Mouse (Mus musculus): ENCODE results near the gene Gtf3c5. TPM values are rescaled to one million over a fixed set of nuclear protein-coding genes. Genes with fewer than 3 reads are reported as not detected.

The Gtf3c5 gene
- polyA plus RNA-seq, 1 experiment = 10.3 TPM

DNA sequence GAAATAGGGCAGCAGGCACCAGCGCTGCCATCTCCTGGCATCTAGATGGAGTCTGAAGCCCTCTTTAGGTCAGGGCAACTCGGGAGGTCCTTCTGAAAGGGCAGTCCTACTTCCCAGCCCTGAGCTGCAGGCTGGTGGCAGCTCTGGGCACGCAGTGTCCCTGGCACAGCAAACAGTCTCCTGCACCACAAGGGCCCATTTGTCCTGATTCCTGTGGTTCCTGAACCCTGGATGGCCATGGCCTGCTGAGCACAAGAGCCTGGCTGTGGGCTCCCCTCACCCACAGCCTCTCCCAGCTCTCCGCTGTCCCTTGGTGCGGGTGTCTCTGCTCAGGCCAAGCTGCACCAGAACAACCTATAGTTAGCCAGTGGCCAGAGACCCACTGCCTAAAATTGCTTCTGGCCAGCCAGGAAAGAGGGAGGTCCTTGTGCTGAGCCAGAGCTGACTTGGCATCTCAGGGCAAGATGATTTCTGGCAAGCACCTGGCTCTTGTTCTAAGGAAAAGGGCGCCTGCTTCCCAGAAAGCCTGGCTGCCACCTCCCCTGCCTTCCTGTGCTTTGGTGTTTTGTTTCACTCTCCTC is 61.9 kb downstream of the Gtf3c5 start:
- TF ChIP-seq GATA1 (IDR thresholded peaks at IDR 0.05; ENCODE audit: borderline replicate concordance, low read length) = no peak
- no peak for TF ChIP-seq FLI1 (IDR thresholded peaks at IDR 0.05; ENCODE audit: low read length)
- Histone ChIP-seq H3K36me3 (replicated peaks; ENCODE audit: low read length) (no peaks in the 10 kb centered on the region), H3K4me1 (peaks cover 78% of the 10 kb centered on the region), H3K27me3 (replicated peaks) (peaks cover 24% of the 10 kb centered on the region), H3K4me3 (replicated peaks) (no peak overlapping the region), H3K9me3 (no peaks in the 10 kb centered on the region)

DNA sequence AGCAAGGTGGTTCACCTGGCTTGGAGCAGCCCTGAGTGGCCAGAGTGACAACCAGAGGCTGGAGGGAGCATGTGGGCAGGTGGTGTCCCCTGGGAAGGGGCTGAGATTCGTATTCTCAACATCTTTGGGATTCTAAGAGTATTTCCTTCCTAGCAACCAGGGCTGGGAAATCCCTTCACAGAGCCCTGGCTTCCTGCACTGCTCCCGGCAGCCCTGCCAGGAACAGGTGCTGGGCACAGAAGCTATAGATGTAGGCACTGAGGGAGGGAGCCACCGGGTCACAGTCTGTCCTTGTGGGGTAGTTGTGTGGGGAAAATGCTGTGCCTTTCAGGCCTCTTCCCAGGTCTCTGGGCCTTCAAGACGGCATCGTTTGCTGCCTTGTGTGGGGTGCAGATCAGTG is 63.0 kb downstream of the Gtf3c5 start:
- peaks cover 72% of the 10 kb centered on the region for H3K4me1 ChIP-seq
- no peaks in the 10 kb centered on the region for H3K9me3 ChIP-seq
- no peak overlapping the region for H3K4me3 ChIP-seq (replicated peaks)
- H3K36me3 ChIP-seq (replicated peaks; ENCODE audit: low read length) = no peaks in the 10 kb centered on the region
- no peak for TF ChIP-seq GATA1 (IDR thresholded peaks at IDR 0.05; ENCODE audit: borderline replicate concordance, low read length)
- no peak for TF ChIP-seq FLI1 (IDR thresholded peaks at IDR 0.05; ENCODE audit: low read length)
- H3K27me3 ChIP-seq (replicated peaks) = peaks cover 33% of the 10 kb centered on the region

DNA sequence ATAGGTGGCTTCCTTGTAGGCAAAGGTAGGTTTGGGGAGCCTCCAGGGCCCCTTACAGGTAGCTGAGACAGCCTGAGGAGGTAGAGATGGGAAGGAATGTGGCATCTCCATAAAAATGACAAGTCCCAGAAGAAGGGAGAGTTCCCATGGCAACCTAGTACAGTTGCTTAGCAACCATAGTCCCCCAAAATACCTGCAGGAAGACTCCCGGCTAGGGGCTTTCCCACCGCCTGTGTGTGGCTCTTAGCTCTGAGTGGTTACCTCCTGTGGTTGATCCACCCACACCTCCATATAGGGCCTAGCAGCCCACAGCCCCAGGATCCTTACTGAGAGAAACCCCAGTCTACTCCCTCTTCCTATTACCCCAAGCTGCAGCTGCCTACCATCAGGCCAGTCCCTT is 65.3 kb downstream of the Gtf3c5 start:
- peaks cover 64% of the 10 kb centered on the region for H3K4me1 ChIP-seq
- no peaks in the 10 kb centered on the region for H3K9me3 ChIP-seq
- H3K4me3 ChIP-seq (replicated peaks) = no peak overlapping the region
- peaks cover 50% of the 10 kb centered on the region for H3K27me3 ChIP-seq (replicated peaks)
- TF ChIP-seq GATA1 (IDR thresholded peaks at IDR 0.05; ENCODE audit: borderline replicate concordance, low read length) (no peak), FLI1 (IDR thresholded peaks at IDR 0.05; ENCODE audit: low read length) (no peak)
- H3K36me3 ChIP-seq (replicated peaks; ENCODE audit: low read length) = no peaks in the 10 kb centered on the region

DNA sequence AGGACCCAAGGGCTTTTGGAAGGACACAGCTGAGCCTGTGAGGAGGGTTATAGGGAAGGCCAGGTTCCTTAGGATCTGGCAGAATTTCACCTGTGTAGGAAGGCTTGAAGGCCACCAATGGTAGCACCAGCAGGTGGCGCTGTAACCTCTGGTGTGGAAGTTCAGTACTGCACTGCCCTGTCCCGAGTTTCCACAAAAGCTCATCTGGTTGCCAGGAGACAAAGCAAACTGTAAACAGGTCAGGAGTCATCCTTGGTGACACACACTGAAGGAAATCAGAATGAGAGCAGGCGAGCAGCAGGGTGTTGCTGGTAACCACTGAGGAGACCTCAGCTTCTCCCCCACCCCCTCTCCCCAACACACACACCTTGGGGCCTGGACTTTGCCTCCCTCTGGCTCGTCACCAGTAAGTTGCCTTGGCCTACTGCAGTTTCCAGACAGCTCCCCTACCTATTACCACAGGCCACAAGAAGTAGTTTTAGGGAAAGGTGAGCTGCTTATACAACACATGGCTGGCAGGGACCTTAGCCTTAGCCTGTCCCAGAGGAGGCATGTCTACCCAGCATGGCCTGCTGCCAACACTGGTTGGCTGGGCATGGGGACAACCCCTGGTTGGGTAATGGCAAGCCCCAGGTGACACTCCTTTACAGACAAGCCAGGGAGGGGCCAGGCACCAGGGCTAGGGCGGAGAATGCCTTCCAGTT is 66.2 kb downstream of the Gtf3c5 start:
- Histone ChIP-seq H3K9me3 (no peaks in the 10 kb centered on the region), H3K27me3 (replicated peaks) (peaks cover 59% of the 10 kb centered on the region), H3K36me3 (replicated peaks; ENCODE audit: low read length) (no peaks in the 10 kb centered on the region), H3K4me3 (replicated peaks) (peak overlapping the region; percentile 38), H3K4me1 (peaks cover 64% of the 10 kb centered on the region)
- TF ChIP-seq FLI1 (IDR thresholded peaks at IDR 0.05; ENCODE audit: low read length) (no peak), GATA1 (IDR thresholded peaks at IDR 0.05; ENCODE audit: borderline replicate concordance, low read length) (no peak)

Other genes with a start within 250 kb of the Gtf3c5 start
- not detected in 2 replicates for gene Ppp1r26, start 137.0 kb downstream of the Gtf3c5 start, polyA plus RNA-seq (2012; ENCODE audit: insufficient read depth, low replicate concordance)
- 7.8 and 12.3 TPM in 2 replicates for gene 1700007K13Rik, start 117.4 kb downstream of the Gtf3c5 start, polyA plus RNA-seq (2012; ENCODE audit: insufficient read depth, low replicate concordance)
- 16.4 and 20.2 TPM in 2 replicates for gene Mrps2, start 115.7 kb downstream of the Gtf3c5 start, polyA plus RNA-seq (2012; ENCODE audit: insufficient read depth, low replicate concordance)
- 0.85 TPM in 1 of 2 replicates, not detected in the other for gene Gbgt1, start 86.9 kb downstream of the Gtf3c5 start, polyA plus RNA-seq (2012; ENCODE audit: insufficient read depth, low replicate concordance)
- gene Gm10134, start 77.7 kb downstream of the Gtf3c5 start, polyA plus RNA-seq (2012; ENCODE audit: insufficient read depth, low replicate concordance) = not detected in 2 replicates
- gene Ralgds, start 70.6 kb downstream of the Gtf3c5 start, polyA plus RNA-seq (2012; ENCODE audit: insufficient read depth, low replicate concordance) = 1.3 and 6.7 TPM in 2 replicates
- gene Cel, start 20.3 kb downstream of the Gtf3c5 start, polyA plus RNA-seq (2012; ENCODE audit: insufficient read depth, low replicate concordance) = not detected in 2 replicates
- gene Gfi1b, start 38.2 kb upstream of the Gtf3c5 start, polyA plus RNA-seq (2012; ENCODE audit: insufficient read depth, low replicate concordance) = 225 and 586 TPM in 2 replicates
- gene Tsc1, start 57.5 kb upstream of the Gtf3c5 start, polyA plus RNA-seq (2012; ENCODE audit: insufficient read depth, low replicate concordance) = 1.1 and 1.7 TPM in 2 replicates
- 3.0 TPM in 1 of 2 replicates, not detected in the other for gene Spaca9, start 116.0 kb upstream of the Gtf3c5 start, polyA plus RNA-seq (2012; ENCODE audit: insufficient read depth, low replicate concordance)
- not detected in 2 replicates for gene Ak8, start 116.4 kb upstream of the Gtf3c5 start, polyA plus RNA-seq (2012; ENCODE audit: insufficient read depth, low replicate concordance)

Data from megakaryocyte, embryonic 14.5 days (primary cell).